22 mouse cellular contexts compared by ENCODE assay signal in the genomic region with DNA sequence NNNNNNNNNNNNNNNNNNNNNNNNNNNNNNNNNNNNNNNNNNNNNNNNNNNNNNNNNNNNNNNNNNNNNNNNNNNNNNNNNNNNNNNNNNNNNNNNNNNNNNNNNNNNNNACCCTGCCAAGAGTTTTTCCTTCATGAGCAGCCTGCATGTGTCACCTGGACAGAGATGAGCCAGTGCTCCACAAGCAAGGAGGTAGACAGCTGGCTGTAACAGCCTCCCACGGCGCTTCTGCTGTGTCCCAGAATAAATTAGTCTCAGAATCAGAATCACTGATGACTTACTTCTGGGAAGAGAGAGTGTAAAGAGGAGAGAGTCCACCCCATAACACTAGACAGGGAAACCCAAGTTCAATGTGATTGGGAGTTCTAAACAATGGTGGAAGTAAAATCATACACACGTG.
DNase-seq lines count a peak whose midpoint lies in the region; TF ChIP-seq lines count a peak whose summit lies in the region.
"Had no signal": no experiment of that assay in that cellular context is flagged by ENCODE, and none has a peak within 500 bp of the region (broad histone marks: within the 10 kb centered on the region; RNA-seq: fewer than 3 reads in every experiment).

No protein-coding gene starts in this region.

- no peaks in the 10 kb centered on the region for H3K4me1 ChIP-seq in thymus, adult 2 months (replicated peaks; ENCODE audit: control insufficient read depth, insufficient read depth, low read length)
- H3K4me1 ChIP-seq: limb, embryonic 13.5 days; liver, embryonic 13.5 days; midbrain, embryonic 15.5 days had no signal

- intact Hi-C loops in left cerebral cortex, adult 2 months (cut with DNase I), result no loop called here
- intact Hi-C loops in heart, postnatal 10 days (cut with DNase I), result no loop called here

- DNase-seq in layer of hippocampus, adult 2 months (ENCODE audit: low spot score in 2 of 2), result peak; percentile 30 to 39
- no peak for DNase-seq in layer of hippocampus, postnatal 36 days
- DNase-seq in frontal cortex, postnatal 25 days (ENCODE audit: low spot score in 2 of 2), result peak; percentile 12 to 24
- peak; percentile 41 to 60 for DNase-seq in left cerebral cortex, adult 2 months (ENCODE audit: extremely low spot score in 1 of 2, low spot score in 2 of 2)
- DNase-seq in right cerebral cortex, postnatal 14 days, result peak; percentile 50
- DNase-seq in thymus, adult 2 months, result no peak
- no peak for DNase-seq in heart, postnatal 10 days
- no peak for DNase-seq in adipocyte (ENCODE audit: low spot score)
- DNase-seq: cerebellum, adult 9-11 months; embryo, embryonic 11 days; gastrocnemius, postnatal 14 days; kidney, adult 2 months; kidney, postnatal 4 days; liver, embryonic 13.5 days; lung, embryonic 14.5 days; lung, postnatal 36 days; thymus, postnatal 4 days had no signal

- no peak overlapping the region for H3K27ac ChIP-seq in layer of hippocampus, adult 2 months
- no peak overlapping the region for H3K27ac ChIP-seq in left cerebral cortex, adult 2 months
- H3K27ac ChIP-seq in thymus, adult 2 months (ENCODE audit: control insufficient read depth, insufficient read depth, low read length), result no peak overlapping the region
- H3K27ac ChIP-seq: forebrain, embryonic 15.5 days; heart, embryonic 15.5 days; limb, embryonic 13.5 days; liver, embryonic 13.5 days; midbrain, embryonic 15.5 days had no signal

- no peak for TF ChIP-seq POLR2A in thymus, adult 2 months (IDR thresholded peaks at IDR 0.05; ENCODE audit: control insufficient read depth, extremely low read depth, insufficient read depth, low read length, poor library complexity)

- no peaks in the 10 kb centered on the region for H3K27me3 ChIP-seq in thymus, adult 2 months (ENCODE audit: control insufficient read depth, insufficient read depth, low read length)
- H3K27me3 ChIP-seq: forebrain, embryonic 15.5 days; heart, embryonic 15.5 days; limb, embryonic 13.5 days; liver, embryonic 13.5 days; midbrain, embryonic 15.5 days had no signal

- 94% methylated on average over 3 of the region's 3 CpGs for WGBS in thymus, adult 2 months

- no peaks in the 10 kb centered on the region for H3K36me3 ChIP-seq in thymus, adult 2 months (ENCODE audit: control insufficient read depth, insufficient read depth, low read length)
- H3K36me3 ChIP-seq: forebrain, embryonic 15.5 days; heart, embryonic 15.5 days; limb, embryonic 13.5 days; liver, embryonic 13.5 days; midbrain, embryonic 15.5 days had no signal

- no peak overlapping the region for H3K4me3 ChIP-seq in layer of hippocampus, adult 2 months
- H3K4me3 ChIP-seq in left cerebral cortex, adult 2 months, result no peak overlapping the region
- no peak overlapping the region for H3K4me3 ChIP-seq in thymus, adult 2 months (ENCODE audit: control insufficient read depth, insufficient read depth, low read length)
- H3K4me3 ChIP-seq: forebrain, embryonic 15.5 days; heart, embryonic 15.5 days; limb, embryonic 13.5 days; liver, embryonic 13.5 days; midbrain, embryonic 15.5 days; myocyte had no signal

- TF ChIP-seq CTCF in layer of hippocampus, adult 2 months (conservative IDR thresholded peaks at IDR 0.05), result no peak
- no peak for TF ChIP-seq CTCF in left cerebral cortex, adult 2 months (IDR thresholded peaks at IDR 0.05)
- TF ChIP-seq CTCF in thymus, adult 2 months (IDR thresholded peaks at IDR 0.05; ENCODE audit: borderline replicate concordance, control insufficient read depth, extremely low read depth, insufficient read depth, low read length, poor library complexity), result no peak

Comparison
In these comparisons a context has a peak if more than half of its experiments do, and no peak if none do; other contexts are left out.
1. DNase-seq: peak in layer of hippocampus, adult 2 months (2 of 2), frontal cortex, postnatal 25 days (2 of 2), left cerebral cortex, adult 2 months (2 of 2) and right cerebral cortex, postnatal 14 days (single experiment); none in layer of hippocampus, postnatal 36 days (0 of 2), thymus, adult 2 months (single experiment), heart, postnatal 10 days (0 of 2) and adipocyte (single experiment).